Mouse (Mus musculus): ENCODE data around the gene Mark4. TPM values are rescaled to one million over a fixed set of nuclear protein-coding genes. Genes with fewer than 3 reads are reported as not detected.

The Mark4 gene
- polyA plus RNA-seq, 1 experiment from 2014 or later, result 5.2 TPM

DNA sequence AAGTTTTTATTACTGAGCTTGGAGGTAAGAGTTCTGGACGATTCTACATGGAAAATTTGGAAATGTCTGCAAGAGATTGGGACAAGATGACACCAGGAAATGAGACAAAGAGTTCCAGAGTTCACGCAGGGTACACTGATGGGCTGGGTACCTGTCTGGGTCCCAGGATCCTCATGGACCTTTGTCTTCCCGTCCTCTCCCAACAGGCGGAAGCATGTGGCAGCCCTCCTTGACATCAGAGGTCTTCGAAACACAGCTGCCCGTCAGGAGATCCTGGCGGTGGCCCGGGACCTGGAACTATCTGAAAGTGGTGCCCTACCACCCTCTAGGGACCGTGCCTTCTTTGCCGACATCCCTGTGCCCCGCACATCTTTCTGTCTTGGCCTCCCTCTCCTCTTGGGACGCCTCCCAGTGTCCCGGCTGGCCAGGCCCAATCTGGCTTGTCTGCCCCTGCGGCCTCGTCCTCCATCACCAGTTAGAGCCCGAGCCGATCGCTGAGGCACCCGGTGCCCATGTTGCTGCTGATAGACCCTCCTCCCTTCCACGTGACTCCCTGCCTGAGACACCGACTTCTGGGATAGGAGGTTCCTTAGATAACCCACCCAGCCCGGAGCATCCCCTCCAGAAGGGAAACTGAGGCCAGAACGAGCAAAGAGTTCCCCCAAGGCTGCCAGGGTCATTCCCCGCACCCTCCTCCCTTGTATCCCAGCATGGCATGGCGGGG is 36.3 kb upstream of the Mark4 start:
- 0 out of 2 replicates have a peak overlapping the region, but pooled peaks have one; percentile 14 for H3K27ac ChIP-seq (replicated peaks)
- no peak for ATAC-seq (ENCODE audit: low FRiP score, low TSS enrichment)
- no peak overlapping the region for H3K4me2 ChIP-seq (replicated peaks; ENCODE audit: low read depth)
- H3K9ac ChIP-seq (ENCODE audit: low read length), result no peak overlapping the region
- no peak for TF ChIP-seq EP300 (optimal IDR thresholded peaks at IDR 0.05)
- TF ChIP-seq CTCF (IDR thresholded peaks at IDR 0.05; ENCODE audit: low read depth), result no peak
- no peaks in the 10 kb centered on the region for H3K36me3 ChIP-seq (ENCODE audit: control insufficient read depth, insufficient read depth, low read length)
- WGBS, result 76% methylated on average over 25 of the region's 25 CpGs
- DNase-seq (ENCODE audit: low spot score), result no peak
- 0 out of 2 replicates have a peak, but pooled peaks cover 8% of the 10 kb centered on the region for H3K27me3 ChIP-seq (ENCODE audit: control insufficient read depth, insufficient read depth, low read length)
- no peaks in the 10 kb centered on the region for H3K9me3 ChIP-seq (ENCODE audit: control insufficient read depth, low read length)
- H3K4me1 ChIP-seq (replicated peaks; ENCODE audit: control insufficient read depth, insufficient read depth), result no peaks in the 10 kb centered on the region
- H3K4me3 ChIP-seq (ENCODE audit: low read depth, low read length), result no peak overlapping the region

DNA sequence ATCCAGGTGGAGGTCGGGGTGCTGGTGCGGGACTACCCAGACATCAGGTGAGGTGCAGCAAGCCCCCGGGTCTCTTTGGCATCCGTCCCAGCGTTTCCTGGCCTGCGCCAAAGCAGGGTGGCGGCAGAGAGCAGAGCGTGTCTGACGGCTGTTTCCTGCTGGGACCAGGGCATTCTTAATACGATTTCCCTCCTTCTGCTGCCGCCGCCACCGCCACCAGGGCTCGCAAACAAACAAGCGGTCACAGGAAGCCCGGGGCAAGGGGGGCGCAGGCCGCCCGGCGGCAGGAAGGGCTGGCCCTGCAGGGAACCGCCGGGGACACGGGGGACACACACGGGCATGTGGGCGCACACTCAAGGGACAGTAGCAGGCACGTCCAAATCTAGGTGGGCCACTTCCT is 33.1 kb upstream of the Mark4 start:
- TF ChIP-seq CTCF (IDR thresholded peaks at IDR 0.05; ENCODE audit: low read depth) (peak; percentile 50), EP300 (optimal IDR thresholded peaks at IDR 0.05) (no peak)
- Histone ChIP-seq H3K27me3 (ENCODE audit: control insufficient read depth, insufficient read depth, low read length) (peaks cover 8% of the 10 kb centered on the region; the same call in 1 of the 2 replicates), H3K9me3 (ENCODE audit: control insufficient read depth, low read length) (no peaks in the 10 kb centered on the region), H3K4me1 (replicated peaks; ENCODE audit: control insufficient read depth, insufficient read depth) (no peaks in the 10 kb centered on the region), H3K36me3 (ENCODE audit: control insufficient read depth, insufficient read depth, low read length) (no peaks in the 10 kb centered on the region), H3K4me2 (replicated peaks; ENCODE audit: low read depth) (peak overlapping the region; percentile 23; the same call in 1 of the 2 replicates), H3K4me3 (ENCODE audit: low read depth, low read length) (0 out of 2 replicates have a peak overlapping the region, but pooled peaks have one; percentile 17), H3K9ac (ENCODE audit: low read length) (no peak overlapping the region), H3K27ac (replicated peaks) (no peak overlapping the region)
- 4% methylated on average over 24 of the region's 26 CpGs for WGBS
- peak; percentile 41; the same call in 1 of the 2 replicates for ATAC-seq (ENCODE audit: low FRiP score, low TSS enrichment)
- no peak for DNase-seq (ENCODE audit: low spot score)

DNA sequence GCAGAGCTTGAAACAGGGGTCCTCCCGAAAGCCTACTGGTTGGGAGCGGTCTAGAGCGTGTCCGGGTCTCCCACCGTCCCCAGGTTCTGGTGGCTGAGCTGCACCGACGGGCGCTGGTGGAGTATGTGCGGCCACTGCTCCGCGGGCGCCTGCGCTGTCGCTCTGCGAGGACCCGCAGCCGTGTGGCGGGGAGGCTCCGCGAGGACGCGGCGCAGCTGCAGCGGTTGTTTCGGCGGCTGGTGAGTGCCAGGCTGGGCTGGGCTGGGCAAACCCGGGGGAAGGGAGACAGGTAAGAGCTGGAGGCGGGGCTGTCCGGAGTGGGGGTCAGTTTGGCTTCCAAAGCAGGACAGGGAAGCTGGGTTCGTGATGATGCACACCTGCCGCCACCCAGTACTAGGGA is 30.9 kb upstream of the Mark4 start:
- DNase-seq (ENCODE audit: low spot score) (no peak), ATAC-seq (ENCODE audit: low FRiP score, low TSS enrichment) (peak; percentile 19; the same call in 1 of the 2 replicates)
- Histone ChIP-seq H3K4me1 (replicated peaks; ENCODE audit: control insufficient read depth, insufficient read depth) (no peaks in the 10 kb centered on the region), H3K9me3 (ENCODE audit: control insufficient read depth, low read length) (no peaks in the 10 kb centered on the region), H3K36me3 (ENCODE audit: control insufficient read depth, insufficient read depth, low read length) (no peaks in the 10 kb centered on the region), H3K27me3 (ENCODE audit: control insufficient read depth, insufficient read depth, low read length) (peaks cover 8% of the 10 kb centered on the region; the same call in 1 of the 2 replicates), H3K4me2 (replicated peaks; ENCODE audit: low read depth) (no peak overlapping the region; the same call in 1 of the 2 replicates), H3K4me3 (ENCODE audit: low read depth, low read length) (0 out of 2 replicates have a peak overlapping the region, but pooled peaks have one; percentile 2), H3K27ac (replicated peaks) (no peak overlapping the region), H3K9ac (ENCODE audit: low read length) (no peak overlapping the region)
- WGBS, result 16% methylated on average over 31 of the region's 31 CpGs
- TF ChIP-seq CTCF (IDR thresholded peaks at IDR 0.05; ENCODE audit: low read depth) (no peak), EP300 (optimal IDR thresholded peaks at IDR 0.05) (no peak)

DNA sequence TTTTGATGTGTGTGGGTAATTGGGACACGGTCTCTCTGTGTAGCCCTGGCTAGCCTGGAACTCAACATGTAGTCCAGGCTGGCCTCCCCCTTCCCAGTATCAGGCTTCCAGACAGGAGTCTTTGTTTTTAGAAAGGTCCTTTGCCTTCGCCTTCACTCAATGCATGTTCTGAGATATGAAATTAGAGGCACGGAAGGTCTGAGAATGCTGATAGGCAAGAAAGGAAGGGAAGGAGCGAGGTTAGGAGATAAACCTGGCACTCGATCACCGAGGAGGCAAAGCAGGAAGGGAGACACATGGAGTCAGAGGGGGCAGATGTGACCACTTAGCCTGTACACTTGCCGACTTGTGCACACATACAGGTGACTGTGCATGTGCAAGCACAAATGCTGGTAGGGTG is 27.9 kb upstream of the Mark4 start:
- TF ChIP-seq CTCF (IDR thresholded peaks at IDR 0.05; ENCODE audit: low read depth), result no peak
- no peak for TF ChIP-seq EP300 (optimal IDR thresholded peaks at IDR 0.05)
- ATAC-seq (ENCODE audit: low FRiP score, low TSS enrichment) (no peak), DNase-seq (ENCODE audit: low spot score) (no peak)
- H3K4me2 ChIP-seq (replicated peaks; ENCODE audit: low read depth), result no peak overlapping the region
- H3K9ac ChIP-seq (ENCODE audit: low read length), result no peak overlapping the region
- H3K4me3 ChIP-seq (ENCODE audit: low read depth, low read length), result no peak overlapping the region
- WGBS, result 83% methylated on average over 7 of the region's 7 CpGs
- H3K27me3 ChIP-seq (ENCODE audit: control insufficient read depth, insufficient read depth, low read length), result peaks cover 7% of the 10 kb centered on the region; the same call in 1 of the 2 replicates
- no peak overlapping the region for H3K27ac ChIP-seq (replicated peaks)
- no peaks in the 10 kb centered on the region for H3K4me1 ChIP-seq (replicated peaks; ENCODE audit: control insufficient read depth, insufficient read depth)
- H3K9me3 ChIP-seq (ENCODE audit: control insufficient read depth, low read length), result no peaks in the 10 kb centered on the region
- H3K36me3 ChIP-seq (ENCODE audit: control insufficient read depth, insufficient read depth, low read length), result no peaks in the 10 kb centered on the region

DNA sequence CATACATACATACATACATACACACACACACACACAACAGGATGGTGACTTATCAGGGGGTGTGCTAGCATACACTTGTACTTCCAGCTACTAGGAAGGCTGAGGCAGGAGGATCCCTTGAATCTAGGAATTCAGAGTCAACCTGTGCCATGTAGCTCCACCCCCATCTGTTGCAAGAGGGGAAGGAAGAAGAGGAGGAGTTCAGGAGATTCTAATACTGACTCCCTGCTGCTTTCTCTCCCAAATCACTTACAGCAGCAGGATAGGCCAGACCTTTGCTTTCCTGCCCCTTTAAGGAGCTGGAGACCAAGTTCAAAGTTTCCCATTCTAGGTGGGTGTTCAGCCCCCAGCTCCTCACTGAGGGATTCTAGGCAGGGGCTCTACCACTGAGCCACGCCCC is 26.9 kb upstream of the Mark4 start:
- Histone ChIP-seq H3K4me2 (replicated peaks; ENCODE audit: low read depth) (no peak overlapping the region), H3K27ac (replicated peaks) (no peak overlapping the region), H3K9me3 (ENCODE audit: control insufficient read depth, low read length) (no peaks in the 10 kb centered on the region), H3K4me3 (ENCODE audit: low read depth, low read length) (no peak overlapping the region), H3K27me3 (ENCODE audit: control insufficient read depth, insufficient read depth, low read length) (no peaks in the 10 kb centered on the region; the same call in 1 of the 2 replicates), H3K36me3 (ENCODE audit: control insufficient read depth, insufficient read depth, low read length) (no peaks in the 10 kb centered on the region), H3K9ac (ENCODE audit: low read length) (no peak overlapping the region), H3K4me1 (replicated peaks; ENCODE audit: control insufficient read depth, insufficient read depth) (no peaks in the 10 kb centered on the region)
- ATAC-seq (ENCODE audit: low FRiP score, low TSS enrichment), result no peak
- 91% methylated on average over 1 of the region's 1 CpGs for WGBS
- no peak for DNase-seq (ENCODE audit: low spot score)
- TF ChIP-seq EP300 (optimal IDR thresholded peaks at IDR 0.05), result no peak

DNA sequence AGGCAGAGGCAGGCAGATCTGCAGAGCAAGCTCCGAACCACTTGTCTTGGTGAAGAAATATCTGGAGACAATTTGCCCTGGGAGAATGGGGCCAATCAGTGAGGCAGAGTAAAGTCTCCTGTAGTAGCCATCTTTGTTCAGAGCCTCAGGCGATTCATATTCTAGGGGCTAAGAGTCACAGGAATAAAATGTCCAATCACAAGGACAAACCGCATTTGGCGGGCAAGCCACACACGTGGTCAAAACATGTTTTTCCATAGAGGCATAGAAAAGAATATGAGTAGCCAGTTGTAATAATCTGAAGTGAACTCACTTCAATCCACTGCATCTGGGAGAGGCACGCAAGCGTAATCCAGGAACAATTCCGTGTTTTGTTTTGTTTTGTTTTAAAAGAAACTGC is 24.7 kb upstream of the Mark4 start:
- H3K27me3 ChIP-seq (ENCODE audit: control insufficient read depth, insufficient read depth, low read length), result no peaks in the 10 kb centered on the region
- DNase-seq (ENCODE audit: low spot score) (no peak), ATAC-seq (ENCODE audit: low FRiP score, low TSS enrichment) (no peak)
- H3K36me3 ChIP-seq (ENCODE audit: control insufficient read depth, insufficient read depth, low read length), result no peaks in the 10 kb centered on the region
- WGBS, result 78% methylated on average over 8 of the region's 8 CpGs
- no peak overlapping the region for H3K27ac ChIP-seq (replicated peaks)
- no peak overlapping the region for H3K4me3 ChIP-seq (ENCODE audit: low read depth, low read length)
- no peaks in the 10 kb centered on the region for H3K4me1 ChIP-seq (replicated peaks; ENCODE audit: control insufficient read depth, insufficient read depth)
- H3K9ac ChIP-seq (ENCODE audit: low read length), result no peak overlapping the region
- no peak for TF ChIP-seq CTCF (IDR thresholded peaks at IDR 0.05; ENCODE audit: low read depth)
- TF ChIP-seq EP300 (optimal IDR thresholded peaks at IDR 0.05), result no peak
- H3K4me2 ChIP-seq (replicated peaks; ENCODE audit: low read depth), result no peak overlapping the region
- H3K9me3 ChIP-seq (ENCODE audit: control insufficient read depth, low read length), result no peaks in the 10 kb centered on the region

Data from stomach, postnatal 0 days (tissue).